Mouse (Mus musculus) mature B cell (primary cell): ENCODE measurements around the gene Ang2.

ENCODE experiments used
- in situ Hi-C: fragments of 300-500 bp; cut with MboI; formaldehyde crosslinking; loops from 2 replicates; pipeline ENCODE4 v1.14.3; 2019

Ang2 gene

DNA sequence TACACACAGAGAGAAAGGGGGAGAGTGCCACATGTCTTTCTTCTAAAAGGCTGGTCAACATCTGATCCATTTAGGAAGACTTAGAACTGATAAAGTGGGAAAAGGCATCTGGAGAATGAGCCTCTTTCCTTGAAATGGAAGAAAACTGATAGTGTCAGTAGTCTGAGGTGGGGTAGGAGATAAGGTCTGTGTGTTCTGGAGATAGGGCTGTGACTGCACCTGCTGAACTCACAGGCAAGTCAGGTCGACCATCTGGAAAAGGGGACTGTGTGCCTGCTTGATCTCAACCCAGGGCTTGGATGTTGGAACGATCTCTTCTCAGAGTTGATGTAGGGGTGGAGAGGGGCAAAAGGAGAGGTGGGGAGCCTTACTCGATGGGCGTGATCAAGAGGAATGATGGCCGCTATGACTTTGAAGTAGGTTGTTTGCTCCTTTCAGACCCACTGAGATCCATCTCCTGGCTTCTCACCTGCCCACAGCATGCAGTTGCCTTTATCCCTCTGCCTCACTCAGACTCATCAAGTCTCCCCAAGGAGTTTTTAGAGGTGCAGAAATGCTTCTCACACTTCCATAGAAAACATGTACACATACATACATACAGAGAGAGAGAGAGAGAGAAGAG is 46.6 kb downstream of the Ang2 start:
- in situ Hi-C loops, result no loop called here

DNA sequence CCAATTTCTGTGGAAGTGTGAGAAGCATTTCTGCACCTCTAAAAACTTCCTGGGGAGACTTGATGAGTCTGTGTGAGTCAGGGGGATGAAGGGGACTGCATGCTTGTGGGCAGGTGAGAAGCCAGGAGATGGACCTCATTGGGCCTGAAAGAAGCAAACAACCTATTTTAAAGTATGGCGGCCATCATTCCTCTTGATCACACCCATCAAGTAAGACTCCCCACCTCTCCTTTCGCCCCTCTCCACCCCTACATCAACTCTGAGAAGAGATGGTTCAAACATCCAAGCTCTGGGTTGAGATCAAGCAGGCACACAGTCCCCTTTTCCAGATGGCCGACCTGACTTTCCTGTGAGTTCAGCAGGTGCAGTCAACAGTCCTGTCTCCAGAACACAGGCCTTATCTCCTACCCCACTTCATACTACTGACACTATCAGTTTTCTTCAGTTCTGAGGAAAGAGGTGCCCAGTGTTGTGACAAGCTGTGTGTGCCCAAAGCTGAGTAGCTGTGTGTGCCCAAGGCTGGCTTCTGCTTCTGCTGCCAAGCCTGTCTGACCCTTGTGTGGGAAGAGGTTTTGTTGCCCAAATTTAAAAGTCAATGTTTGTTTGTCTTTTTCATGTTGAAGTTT is 48.6 kb downstream of the Ang2 start:
- in situ Hi-C loops, result no loop called here

GRCm38 (mm10) chr14:51149164-51149563 is 49.8 kb downstream of the Ang2 start:
- in situ Hi-C loops, result no loop called here

DNA sequence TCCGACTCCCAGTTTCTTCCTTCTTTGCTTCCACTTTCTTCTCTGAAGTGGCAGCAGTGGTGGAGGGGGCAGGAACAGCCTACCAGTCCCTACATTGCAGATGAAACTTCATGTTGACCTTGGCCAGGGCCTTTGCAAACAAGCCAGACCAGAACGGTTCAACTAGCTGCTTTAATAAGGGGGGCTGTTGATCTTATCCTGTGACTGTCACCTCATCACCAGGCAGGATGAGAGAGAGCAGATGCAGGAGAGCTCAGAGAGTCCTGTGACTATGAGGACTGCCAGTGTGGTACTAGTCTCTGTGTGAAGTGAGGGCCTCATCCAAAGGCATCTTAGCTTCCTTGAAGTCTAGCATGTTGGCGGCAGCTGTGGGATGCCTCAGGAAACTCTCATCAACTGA is 50.9 kb downstream of the Ang2 start:
- in situ Hi-C loops, result no loop called here

- in situ Hi-C loops, result no loop called here
These were observed 52.3 kb downstream of the Ang2 start, which contains the start of gene Rnase1 for GRCm38 (mm10) chr14:51146685-51147084. Gene Rnase1, minus strand, starts transcription at chr14:51146785.

DNA sequence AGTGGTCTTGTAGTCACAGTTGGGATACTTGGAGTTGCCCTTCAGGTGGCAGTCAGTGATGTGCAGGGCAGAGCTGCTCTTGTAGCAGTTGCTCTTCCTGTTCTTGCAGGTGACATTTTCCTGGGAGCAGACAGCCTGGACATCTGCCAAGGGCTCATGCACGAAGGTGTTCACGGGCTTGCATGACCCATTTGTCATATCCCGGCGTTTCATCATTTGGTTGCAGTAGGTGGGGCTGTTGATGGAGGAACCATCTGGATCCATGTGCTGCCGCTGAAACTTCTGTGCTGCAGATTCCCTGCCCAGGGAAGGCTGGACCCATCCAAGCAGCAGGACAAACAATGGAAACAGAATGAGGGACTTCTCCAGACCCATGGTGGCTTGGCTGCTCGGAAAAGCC is 53.4 kb downstream of the Ang2 start:
- in situ Hi-C loops, result no loop called here
